Mouse (Mus musculus): ENCODE results near the gene Bcl2l13.

GRCm38 (mm10) chr6:120795422-120796086 is 40.5 kb upstream of the Bcl2l13 start:
- no peak for TF ChIP-seq POLR2A (IDR thresholded peaks at IDR 0.05; ENCODE audit: low read depth, low read length)
- no peak for TF ChIP-seq SMC3 (IDR thresholded peaks at IDR 0.05; ENCODE audit: low read depth, low read length)
- no peak for TF ChIP-seq CTCF (conservative IDR thresholded peaks at IDR 0.05 in 1 of 2, IDR thresholded peaks at IDR 0.05 in 1 of 2; ENCODE audit: low read depth in 2 of 2, low read length in 2 of 2)
- no peak for TF ChIP-seq HCFC1 (IDR thresholded peaks at IDR 0.05; ENCODE audit: low read depth, low read length)
- TF ChIP-seq POLR2AphosphoS2 (IDR thresholded peaks at IDR 0.05; ENCODE audit: low read depth, low read length): no peak
- TF ChIP-seq KAT2A (IDR thresholded peaks at IDR 0.05; ENCODE audit: insufficient replicate concordance, low read length): no peak
- TF ChIP-seq ZC3H11A (IDR thresholded peaks at IDR 0.05; ENCODE audit: low read depth, low read length): no peak
- no peak for TF ChIP-seq ZNF384 (IDR thresholded peaks at IDR 0.05; ENCODE audit: low read depth, low read length)
- TF ChIP-seq EP300 (IDR thresholded peaks at IDR 0.05; ENCODE audit: low read length): no peak
- no peak for TF ChIP-seq TCF12 (IDR thresholded peaks at IDR 0.05; ENCODE audit: low read depth, low read length)
- no peak for TF ChIP-seq MXI1 (IDR thresholded peaks at IDR 0.05; ENCODE audit: low read depth, low read length)
- TF ChIP-seq ZMIZ1 (IDR thresholded peaks at IDR 0.05; ENCODE audit: low read depth, low read length): no peak
- TF ChIP-seq USF1 (IDR thresholded peaks at IDR 0.05; ENCODE audit: low read depth, low read length): no peak
